Mouse (Mus musculus) MEL-GATA-1-ER (cell line): ENCODE results near the gene Mtx1.
A peak's percentile ranks its signal among the peaks of the same experiment; 100 is the strongest.

ENCODE experiments used
- DNase-seq: peaks from one replicate; pipeline ENCODE4 v3.0.0-alpha.2; 2012; ENCODE audit warnings: low read depth; ENCODE audit errors: extremely low read depth

Mtx1 gene

DNA sequence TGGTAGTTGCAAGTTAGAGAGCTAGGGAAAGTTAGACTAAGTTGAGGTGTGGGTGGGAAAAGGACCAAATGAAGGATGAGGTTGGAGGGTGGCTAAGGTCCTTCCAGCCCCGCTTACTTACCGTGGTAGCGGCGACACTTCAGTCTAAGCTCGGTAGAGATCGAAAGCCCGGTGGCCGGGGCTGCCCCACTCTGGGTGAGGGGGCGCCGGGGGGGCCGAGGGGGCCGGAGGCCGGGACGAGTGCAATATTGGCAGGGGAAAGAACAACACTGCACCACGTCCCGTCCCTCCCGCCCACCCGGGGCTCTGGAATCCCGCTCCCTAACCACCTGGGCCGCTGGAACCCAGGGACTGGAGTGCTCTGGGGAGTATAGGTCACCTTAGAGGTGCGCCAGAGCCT lies at the start of gene Mtx1:
TSS of gene Mtx1 (minus strand) at position 189 of the 400 bp plus-strand sequence.
- no peak for DNase-seq

DNA sequence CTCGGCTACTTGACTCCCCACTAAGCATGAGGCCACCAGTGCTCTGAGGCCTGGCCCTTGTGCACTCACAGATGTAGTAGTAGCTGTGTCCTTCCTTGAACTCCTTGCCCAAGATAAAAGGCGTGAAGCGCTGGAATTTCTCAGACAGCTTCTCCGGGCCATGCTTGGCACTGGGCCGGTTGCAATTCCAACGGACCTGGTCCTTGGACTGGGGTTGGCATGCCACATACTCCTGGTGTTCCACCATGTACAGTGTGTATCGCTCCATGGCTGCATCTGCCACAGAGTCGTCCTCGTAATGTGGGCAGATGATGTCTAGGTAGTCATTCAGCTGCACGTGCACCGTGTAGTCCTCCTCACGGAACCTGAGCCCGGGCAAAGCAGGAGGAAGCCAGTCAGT lies 49.2 kb upstream of the Mtx1 start:
- DNase-seq, result no peak

DNA sequence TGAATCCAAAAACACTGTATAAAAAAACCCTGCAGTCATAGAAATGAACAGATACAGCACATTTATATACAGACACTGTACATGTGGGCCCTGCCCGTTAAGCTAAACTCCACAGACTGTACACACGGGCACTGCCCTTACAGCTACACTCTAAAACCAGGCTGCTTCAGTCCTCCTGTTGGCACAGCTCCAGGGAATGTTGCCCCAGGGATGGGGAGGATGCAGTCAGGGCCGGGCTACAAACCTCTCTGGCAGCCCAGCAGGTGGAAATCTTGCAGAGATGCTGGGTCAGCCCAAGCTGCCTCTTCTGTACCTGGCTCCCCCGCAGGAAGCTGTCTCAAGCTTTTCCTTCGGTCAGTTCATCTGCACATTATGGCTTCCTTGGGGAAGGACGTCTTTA lies 44.9 kb upstream of the Mtx1 start:
- no peak for DNase-seq

DNA sequence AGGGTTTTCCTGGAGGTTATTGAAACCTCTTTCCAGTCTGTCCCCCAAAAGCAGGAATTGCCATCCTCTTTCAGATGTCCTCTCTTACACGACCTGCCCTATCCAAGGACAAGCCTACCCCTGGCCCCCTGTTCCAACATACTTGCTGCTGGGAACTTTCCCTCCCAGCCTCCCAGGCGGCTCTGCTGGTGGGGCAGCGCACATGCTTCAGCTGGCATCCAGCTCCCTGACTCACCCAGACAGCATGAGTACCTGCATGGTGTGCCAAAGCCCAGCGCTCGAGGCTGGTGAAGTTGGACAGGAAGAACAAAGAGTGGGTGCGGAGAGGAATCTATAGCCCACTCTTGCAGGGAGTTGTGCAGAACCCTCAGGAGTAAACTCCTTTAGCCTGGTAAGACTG lies 44.0 kb upstream of the Mtx1 start:
- DNase-seq, result no peak

DNA sequence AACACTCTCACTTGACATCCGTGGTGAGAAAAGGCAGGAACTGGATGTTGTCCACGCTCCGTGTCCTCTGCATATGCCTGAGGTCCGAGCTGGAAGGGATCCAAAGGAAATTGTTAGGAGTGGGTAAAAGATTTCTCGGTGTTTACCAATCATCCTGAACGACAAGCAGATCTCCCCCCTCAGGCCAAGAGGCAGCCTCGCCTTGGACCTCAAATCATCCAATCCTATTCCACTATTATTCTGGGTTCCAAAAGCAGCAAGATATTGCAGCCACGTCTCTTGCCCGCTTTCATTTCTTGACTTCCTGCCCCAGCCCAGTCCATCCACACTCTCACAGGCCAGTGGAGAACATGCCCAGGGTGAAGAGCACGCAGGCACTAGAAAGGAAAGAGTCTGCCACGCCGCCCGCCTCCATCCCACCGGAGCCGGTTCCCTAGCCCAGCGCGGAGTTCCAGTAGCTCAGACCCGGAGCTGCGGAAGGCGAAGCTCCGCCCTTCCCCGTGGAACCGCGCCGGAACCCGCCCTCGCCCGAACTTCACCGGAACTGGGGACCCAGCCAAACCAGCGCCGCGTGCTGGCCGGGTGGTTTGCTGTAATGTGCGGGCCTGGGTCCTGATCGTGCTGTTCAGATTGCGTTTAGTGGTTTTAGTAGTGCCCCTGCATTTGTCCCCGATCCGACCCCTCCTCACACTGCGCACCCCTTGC lies 43.3 kb upstream of the Mtx1 start, which contains the start of gene Slc50a1:
TSS of gene Slc50a1 (minus strand) at position 520 of the 705 bp plus-strand sequence.
- DNase-seq, result no peak

DNA sequence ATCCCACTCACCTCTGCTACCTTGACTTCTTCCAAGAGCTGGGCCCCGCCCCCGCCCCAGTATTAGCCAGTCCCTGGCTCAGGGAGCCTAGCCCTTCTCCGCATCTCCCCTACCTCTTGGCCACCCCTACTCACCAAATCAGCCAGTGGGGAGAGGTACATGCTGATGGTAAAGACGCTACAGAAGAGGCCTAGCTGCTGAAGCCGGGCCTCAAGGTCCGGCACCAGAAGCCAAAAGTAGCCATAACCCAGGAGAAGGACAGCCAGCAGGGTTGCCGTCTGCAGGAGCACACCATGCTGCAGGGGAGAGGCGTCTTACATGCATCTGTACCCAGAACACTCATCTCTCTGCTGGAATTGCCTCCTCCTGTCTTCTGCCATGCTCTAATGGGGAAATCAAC lies 42.0 kb upstream of the Mtx1 start:
- no peak for DNase-seq

DNA sequence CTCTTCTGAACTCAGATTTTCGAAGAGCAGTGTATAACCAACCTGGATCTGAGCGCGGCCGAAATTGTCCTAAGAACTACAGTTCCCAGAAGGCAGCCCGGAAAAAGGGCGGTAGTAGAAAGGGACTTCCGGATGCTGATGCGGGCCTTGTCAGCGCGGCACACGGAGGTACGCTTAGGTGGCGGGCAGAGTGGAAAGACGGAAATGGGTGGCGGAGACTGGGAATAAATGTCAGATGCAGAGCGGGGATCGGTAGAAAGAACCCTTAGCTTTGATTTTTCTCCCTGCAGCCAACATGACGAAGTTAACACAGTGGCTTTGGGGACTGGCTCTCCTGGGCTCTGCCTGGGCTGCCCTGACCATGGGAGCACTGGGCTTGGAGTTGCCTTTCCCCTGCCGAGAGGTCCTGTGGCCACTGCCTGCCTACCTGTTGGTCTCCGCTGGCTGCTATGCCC lies 39.6 kb upstream of the Mtx1 start:
- peak; percentile 82 for DNase-seq

DNA sequence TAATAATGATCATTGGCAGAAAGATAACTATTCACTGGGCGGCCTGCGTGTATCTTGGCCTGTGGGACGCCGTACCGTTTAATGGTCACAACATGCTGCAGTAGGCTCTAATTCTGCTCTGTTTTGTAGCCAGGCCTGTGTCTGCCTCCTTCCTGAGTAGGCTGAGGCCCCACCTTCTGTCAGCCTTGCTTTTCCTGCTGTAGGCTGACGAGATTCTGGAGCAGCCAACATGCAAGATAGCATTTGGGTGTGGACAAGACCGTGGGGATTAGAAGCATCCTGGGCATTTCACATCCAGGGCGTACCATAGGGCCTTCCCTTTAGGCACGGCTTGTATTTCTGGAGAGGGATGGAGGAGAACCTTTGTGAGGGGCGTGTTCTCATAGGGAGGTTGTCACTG lies 35.5 kb upstream of the Mtx1 start:
- DNase-seq, result no peak

DNA sequence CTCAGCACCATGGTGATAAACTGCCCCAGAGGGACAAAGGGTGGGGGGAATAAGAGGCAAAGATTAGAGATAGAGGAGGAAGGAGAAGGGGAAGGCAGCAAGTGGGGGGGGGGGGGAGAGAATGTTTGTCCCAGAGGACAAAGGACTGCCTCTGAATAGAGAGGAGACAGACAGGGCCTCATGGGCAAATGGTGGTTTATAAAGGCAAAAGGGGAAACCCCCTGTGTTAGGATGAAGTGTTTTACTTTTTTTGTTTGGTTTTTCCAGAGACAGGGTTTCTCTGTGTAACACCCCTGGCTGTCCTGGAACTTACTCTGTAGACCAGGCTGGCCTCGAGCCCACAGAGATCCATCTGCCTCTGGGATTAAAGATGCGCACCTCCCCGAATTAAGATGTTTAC lies 33.3 kb upstream of the Mtx1 start:
- no peak for DNase-seq

DNA sequence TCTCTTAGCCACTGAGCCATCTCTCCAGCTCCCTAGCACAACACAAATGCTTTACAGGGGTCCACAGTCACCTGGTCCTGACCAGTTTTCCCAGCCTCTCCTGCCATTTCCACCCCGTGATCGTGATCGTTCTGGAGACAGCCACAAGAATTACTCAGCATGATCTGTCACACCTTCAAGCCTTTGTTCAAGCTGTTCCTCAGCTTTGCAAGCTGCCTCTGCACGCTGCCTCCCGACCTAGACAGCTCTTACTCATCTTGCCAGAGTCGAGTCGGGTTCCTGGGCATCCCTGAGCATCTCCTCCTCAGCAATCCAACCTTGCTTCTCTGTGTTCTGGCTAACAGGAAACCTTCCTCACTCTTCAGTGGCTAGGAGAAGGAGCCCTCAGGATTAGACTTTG lies 32.2 kb upstream of the Mtx1 start, which contains the start of gene Dpm3:
TSS of gene Dpm3 (plus strand) at position 283 of the 400 bp plus-strand sequence.
- DNase-seq, result no peak

DNA sequence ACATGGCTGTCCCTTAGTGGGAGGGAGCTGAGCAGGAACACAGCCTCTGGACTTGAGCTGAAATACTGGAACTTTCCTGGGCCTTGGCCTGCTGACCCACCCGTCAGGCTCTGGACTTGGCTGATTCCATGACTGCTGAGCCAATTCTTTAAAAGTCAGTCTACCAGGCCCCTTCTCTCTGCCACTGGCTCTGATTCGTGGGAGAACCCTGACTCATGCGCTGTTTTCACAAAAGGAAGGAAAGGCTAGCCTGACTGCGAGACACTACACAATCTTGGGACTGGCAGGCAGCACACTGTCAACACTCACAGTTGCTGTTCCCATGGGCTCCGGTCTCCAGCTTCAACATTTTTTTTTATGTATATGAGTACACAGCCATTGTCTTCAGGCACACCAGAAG lies 29.3 kb upstream of the Mtx1 start:
- no peak for DNase-seq

DNA sequence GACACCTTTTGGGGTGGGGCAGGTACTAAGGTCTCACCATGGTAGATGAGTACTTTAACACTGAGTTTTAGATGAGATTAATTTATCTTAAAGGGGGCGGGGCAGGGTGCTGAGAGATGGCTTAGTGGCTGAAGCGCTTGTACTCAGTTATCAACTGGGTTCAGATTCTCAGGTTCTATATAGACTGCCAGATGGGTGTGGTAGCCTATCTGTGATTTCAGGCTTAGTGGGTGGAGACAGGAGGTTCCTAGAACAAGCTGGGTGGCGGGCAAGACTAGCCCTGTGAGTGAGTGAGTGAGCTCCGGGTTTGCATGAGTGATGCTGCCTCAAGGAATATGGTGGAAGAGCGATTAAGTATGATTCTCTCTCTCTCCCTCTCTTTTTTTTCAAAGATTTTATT lies 28.1 kb upstream of the Mtx1 start:
- no peak for DNase-seq

DNA sequence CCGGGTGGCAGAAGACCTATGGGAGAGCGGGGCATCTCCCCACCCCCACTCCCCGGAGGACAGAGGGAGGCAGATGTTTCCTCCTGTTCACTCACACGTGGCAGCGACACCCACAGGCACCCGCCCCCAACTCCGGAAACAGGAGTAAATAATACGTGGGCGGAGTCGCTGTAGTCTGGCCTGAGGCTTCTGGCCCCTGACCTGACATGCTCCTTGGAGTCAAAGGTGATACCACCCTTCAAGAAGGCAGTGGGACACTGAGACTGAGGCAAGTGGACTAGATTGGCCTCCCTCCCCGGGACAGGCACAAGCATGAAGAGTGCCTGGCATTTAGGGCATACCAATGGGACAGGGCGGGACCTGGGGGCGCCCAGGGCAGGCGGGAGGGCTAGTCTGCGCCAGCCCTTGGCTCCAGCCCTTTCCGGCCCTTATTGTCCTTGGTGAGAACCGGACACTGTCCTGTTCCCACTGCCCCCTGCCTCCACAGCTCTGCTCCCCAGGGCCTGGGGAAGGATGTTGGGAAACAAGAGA lies 24.5 kb upstream of the Mtx1 start:
- no peak for DNase-seq

DNA sequence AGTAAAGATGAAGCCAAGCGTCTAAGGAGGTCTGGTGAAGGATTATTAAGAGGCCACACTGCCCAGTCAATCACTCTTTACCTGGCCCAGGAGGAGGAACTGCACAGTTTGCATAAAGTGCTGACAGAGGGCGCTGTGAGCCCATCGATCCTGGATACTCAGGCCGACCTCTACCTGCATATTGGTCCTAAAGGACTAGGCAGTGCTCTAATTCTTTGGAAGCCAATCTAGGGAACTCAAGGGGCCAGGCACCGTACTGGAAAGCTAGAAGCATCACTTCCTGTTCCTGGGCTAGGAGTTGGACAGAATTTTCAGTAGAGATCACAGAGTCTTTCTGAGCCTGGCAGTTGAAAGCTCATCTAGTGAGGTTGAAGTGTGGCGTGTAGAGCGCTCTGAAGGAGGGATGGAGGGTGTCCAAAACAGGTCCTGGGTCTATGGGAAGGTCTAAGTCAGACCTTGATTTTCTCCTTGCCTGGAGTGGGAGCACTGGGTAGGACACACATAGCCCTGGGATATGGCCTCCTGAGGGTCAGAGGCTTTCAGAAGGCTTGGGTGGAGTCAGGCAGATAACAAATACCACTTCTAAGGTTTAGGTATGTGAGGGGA lies 23.6 kb upstream of the Mtx1 start:
- DNase-seq, result peak; percentile 48

DNA sequence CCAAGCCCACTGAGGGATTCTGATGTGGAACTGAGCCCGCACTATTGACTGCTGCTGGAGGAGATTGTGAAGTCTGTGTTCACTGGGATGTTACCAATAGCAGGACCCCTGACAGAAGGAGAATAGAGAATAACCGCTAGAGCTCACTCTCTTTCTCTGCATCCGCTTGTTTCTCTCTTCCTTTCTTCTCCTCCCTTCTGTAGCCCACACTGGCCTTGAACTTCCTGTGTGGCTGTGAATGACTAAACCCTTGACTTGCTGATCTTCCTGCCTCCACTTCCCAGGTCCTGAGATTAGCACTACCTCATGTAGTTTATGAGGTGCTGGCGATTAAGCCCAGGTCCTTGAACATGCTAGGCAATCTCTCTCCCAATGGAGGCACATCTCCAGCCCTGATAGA lies 20.6 kb upstream of the Mtx1 start:
- DNase-seq, result no peak

DNA sequence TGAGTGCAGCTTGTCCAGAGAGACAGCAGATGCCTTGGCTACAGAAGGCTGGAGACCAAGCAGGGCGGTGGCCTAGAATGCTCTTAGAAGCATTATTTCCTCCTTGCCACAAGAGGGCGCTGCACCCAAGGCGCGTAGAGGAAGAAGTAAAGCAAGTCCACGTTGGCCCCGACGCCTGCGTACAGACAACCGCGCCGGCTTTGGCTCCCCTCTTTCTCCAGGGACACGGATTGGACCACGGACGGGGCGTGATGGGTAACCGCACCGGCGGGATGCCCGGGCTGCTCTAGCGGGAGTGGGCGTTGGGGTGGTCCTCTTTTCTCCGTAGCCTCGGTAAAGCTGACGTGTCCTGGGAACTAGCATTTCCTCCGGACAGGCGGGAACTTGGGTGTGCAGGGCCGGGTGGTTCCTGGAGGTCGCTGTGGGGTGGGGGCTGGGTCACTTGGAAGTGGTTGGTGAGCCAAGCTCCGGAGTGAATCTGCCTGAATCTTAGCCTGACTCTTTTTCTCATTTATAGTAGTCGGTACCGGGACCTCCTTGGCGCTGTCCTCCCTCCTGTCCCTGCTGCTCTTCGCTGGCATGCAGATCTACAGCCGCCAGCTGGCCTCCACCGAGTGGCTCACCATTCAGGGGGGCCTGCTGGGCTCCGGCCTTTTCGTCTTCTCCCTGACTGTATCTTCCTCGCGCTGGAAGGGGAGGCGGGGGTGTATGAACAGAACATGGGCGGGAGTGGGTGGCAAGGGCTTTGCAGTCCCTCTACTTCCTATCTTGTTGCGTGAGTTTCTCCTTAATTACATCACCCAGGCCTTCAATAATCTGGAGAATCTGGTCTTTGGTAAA lies 19.6 kb upstream of the Mtx1 start, which contains the start of gene Trim46:
TSS of gene Trim46 (minus strand) at position 49 of the 840 bp plus-strand sequence.
- peak; percentile 93 for DNase-seq

DNA sequence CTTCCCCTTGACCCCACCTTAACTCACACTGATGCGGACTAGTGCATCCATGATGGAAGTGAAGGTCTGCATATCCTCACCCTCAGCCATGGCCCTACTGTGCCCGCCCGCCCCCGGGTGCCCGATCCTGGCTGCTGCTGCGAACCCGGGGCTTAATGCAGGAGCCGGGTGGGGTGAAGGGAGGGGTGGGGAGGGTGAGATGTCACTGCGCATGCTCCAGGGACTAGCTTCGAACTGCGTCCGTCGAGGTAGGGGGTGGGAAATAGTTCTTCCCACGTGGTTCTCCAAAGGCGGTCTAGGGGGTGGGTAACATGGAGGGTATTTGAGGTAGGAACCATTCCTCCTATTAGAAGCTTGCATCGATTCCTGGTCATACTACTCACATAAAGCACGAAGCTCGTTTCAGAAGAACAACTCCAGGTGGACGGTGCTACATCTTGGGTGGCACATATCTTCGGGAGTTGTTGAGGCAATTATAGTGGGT lies 18.8 kb upstream of the Mtx1 start, which contains the start of gene Krtcap2:
TSS of gene Krtcap2 (plus strand) at position 279 of the 484 bp plus-strand sequence.
- DNase-seq, result peak; percentile 81

DNA sequence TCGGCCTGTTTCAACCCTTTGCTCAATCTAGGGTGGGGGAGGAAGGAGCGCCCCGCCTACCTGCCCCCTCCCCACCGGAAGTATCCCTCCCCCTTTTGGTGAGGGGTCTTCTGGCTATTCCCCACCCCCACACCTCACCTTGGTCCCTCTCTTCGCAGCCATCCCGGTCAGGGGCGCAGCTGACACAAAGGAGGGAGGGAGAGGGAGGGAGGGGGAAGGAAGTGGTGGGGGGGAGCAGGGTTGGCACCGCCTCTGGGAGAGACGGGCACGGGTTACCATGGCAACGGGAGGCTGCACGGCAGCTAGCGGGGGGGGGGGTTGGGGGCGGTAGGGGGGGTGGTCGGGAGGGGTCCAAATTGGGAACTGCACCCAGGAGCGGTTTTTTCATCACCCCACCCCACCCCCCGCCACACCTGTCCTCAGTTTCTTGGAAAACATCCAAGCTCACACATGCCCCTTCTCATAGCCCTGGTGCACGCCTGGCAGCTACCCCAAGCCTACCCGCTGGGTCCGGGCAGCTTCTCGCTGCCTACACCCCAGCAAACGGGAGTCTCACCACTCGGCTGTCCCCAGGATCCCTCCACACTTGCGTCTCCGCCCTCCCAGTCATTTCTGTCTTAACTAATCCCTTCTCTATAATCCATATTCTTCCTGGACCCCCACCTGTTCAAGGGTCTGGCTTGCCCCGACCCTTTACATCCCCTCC lies 18.2 kb upstream of the Mtx1 start:
- DNase-seq, result no peak

DNA sequence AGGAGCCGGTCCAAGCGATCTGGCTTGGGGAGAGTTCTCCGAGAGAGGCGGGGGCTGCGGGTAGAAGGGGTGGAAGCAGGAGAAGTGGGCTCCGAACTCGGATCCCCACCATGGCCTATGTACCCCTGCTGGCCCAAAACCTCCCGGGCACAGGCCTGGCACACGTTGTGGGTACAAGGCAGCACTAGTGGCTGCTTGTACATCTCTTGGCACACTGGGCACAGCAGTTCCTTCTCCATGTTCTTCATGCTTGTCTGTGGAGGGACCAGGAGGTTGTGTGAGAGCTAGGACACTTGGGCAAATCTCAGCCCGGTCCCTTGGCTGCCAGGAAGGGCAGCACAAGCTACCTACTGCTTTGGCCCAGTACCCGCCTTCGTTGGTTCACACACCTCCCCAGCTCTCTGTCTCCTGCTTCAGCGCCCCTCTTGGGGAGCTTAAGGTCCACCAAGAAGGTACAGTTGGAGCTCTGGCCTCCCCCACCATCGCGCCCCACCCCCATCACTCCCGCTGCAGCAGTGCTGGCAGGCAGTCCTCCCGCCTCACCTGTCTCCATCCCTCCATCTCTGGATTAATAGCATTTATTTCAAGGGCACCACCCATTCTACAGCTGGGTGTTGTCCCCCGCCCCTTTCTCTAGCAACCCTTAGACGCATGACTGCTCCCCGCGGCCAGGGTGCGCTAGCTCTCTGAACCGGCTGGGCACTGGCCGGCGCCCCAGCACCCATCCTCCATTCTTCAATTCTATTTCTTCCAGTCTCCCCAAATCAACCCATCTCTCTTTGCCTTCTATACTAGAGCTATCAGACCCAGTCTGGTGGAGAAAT lies 17.5 kb upstream of the Mtx1 start:
- no peak for DNase-seq

DNA sequence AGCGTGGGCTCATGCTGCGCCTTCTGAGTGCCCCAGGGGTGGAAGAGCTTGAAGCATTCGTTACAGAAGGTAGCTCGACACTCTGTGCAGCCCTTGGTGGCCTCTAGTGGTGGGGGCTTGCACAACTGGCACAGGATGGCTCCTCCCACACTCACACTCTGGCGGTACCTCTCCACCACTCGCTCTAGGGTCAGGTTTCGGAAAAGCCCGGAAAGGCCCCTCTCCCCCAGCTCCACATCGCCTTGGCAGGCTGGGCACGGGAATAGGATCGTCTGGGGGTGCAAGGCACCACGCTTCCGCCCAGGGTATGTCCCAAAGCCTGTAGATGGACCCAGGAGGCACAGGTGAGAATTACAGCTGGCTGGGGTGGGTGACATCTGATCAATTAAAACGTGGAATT lies 16.7 kb upstream of the Mtx1 start:
- no peak for DNase-seq
